Mouse (Mus musculus): ENCODE data around the gene Gm20896. TPM values are rescaled to one million over a fixed set of nuclear protein-coding genes. Genes with fewer than 3 reads are reported as not detected.
"Not testable (repeated sequence)": the region's sequence is repeated elsewhere in the genome, so short reads cannot be mapped to it uniquely, and the experiment has no call there.

Gene Gm20896
- polyA plus RNA-seq (2014; fragmentation: Nextera tagmentation; extraction: Ambion mirVana) = not detected in 2 replicates

DNA sequence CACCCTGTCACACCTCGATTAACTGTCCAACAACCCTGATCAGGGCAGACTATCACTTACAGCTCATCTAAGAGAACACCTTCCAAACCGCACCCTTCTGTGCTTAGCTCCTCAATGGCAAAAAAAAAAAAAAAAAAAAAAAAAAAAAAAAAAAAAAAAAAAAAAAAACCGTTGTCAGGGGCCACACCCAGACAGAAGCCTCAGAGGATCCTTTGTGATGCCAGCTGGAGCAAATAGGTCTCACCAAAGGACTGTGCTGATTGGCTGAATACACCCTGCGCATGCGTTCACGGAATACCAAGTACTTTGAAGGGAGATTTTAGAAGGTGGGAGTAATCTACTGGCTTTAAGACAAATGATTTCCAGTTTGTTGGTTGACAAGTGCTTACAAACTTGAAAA, at the start of gene Gm20896:
Gene Gm20896, minus strand, starts transcription at position 101 of the 400 bp plus-strand sequence.
- not testable (repeated sequence) for H3K4me2 ChIP-seq (ENCODE audit: low read depth); H3K36me3 ChIP-seq (ENCODE audit: control insufficient read depth, insufficient read depth, low read length); H3K9ac ChIP-seq (ENCODE audit: low read length); DNase-seq (ENCODE audit: low spot score); H3K27me3 ChIP-seq (ENCODE audit: control insufficient read depth, insufficient read depth, low read length); H3K9me3 ChIP-seq (ENCODE audit: control insufficient read depth, low read length); H3K4me1 ChIP-seq (ENCODE audit: control insufficient read depth, insufficient read depth, low read length); ATAC-seq (ENCODE audit: insufficient read depth, low FRiP score, low TSS enrichment); H3K4me3 ChIP-seq (ENCODE audit: low read depth, low read length); H3K27ac ChIP-seq (ENCODE audit: low read depth, low read length)
- WGBS = no CpG with 5 or more reads among the region's 6 CpGs
